Mouse (Mus musculus): ENCODE results near the gene Pappa2. TPM values are rescaled to one million over a fixed set of nuclear protein-coding genes. Genes with fewer than 3 reads are reported as not detected.

Pappa2 gene
- polyA plus RNA-seq, 1 experiment from 2014 or later: 2.4 TPM

- ATAC-seq (replicated peaks; ENCODE audit: low FRiP score, low read depth) (no peak), DNase-seq (ENCODE audit: low spot score) (no peak)
- TF ChIP-seq CTCF (IDR thresholded peaks at IDR 0.05; ENCODE audit: low read depth): no peak
- H3K27me3 ChIP-seq (ENCODE audit: insufficient read depth, low read length): no peaks in the 10 kb centered on the region
- no peak overlapping the region for H3K4me3 ChIP-seq (replicated peaks; ENCODE audit: low read depth, low read length)
- no peaks in the 10 kb centered on the region for H3K4me1 ChIP-seq (replicated peaks; ENCODE audit: insufficient read depth, low read length)
- no peak overlapping the region for H3K9ac ChIP-seq (ENCODE audit: low read depth, low read length)
- H3K9me3 ChIP-seq (replicated peaks; ENCODE audit: low read length): no peaks in the 10 kb centered on the region
- H3K36me3 ChIP-seq (ENCODE audit: insufficient read depth, low read length): no peaks in the 10 kb centered on the region
- H3K4me2 ChIP-seq (ENCODE audit: low read length): no peak overlapping the region
- 53% methylated on average over 4 of the region's 4 CpGs for WGBS
- no peak overlapping the region for H3K27ac ChIP-seq
Observed at GRCm38 (mm10) chr1:158944936-158945335, 35.4 kb downstream of the Pappa2 start.

GRCm38 (mm10) chr1:158942864-158943263, 37.4 kb downstream of the Pappa2 start:
- TF ChIP-seq CTCF (IDR thresholded peaks at IDR 0.05; ENCODE audit: low read depth): no peak
- H3K27me3 ChIP-seq (ENCODE audit: insufficient read depth, low read length): no peaks in the 10 kb centered on the region
- no peaks in the 10 kb centered on the region for H3K36me3 ChIP-seq (ENCODE audit: insufficient read depth, low read length)
- H3K4me2 ChIP-seq (ENCODE audit: low read length): no peak overlapping the region
- no peak overlapping the region for H3K9ac ChIP-seq (ENCODE audit: low read depth, low read length)
- ATAC-seq (replicated peaks; ENCODE audit: low FRiP score, low read depth) (no peak), DNase-seq (ENCODE audit: low spot score) (no peak)
- H3K9me3 ChIP-seq (replicated peaks; ENCODE audit: low read length): no peaks in the 10 kb centered on the region
- no peaks in the 10 kb centered on the region for H3K4me1 ChIP-seq (replicated peaks; ENCODE audit: insufficient read depth, low read length)
- H3K27ac ChIP-seq: no peak overlapping the region
- H3K4me3 ChIP-seq (replicated peaks; ENCODE audit: low read depth, low read length): no peak overlapping the region
- 47% methylated on average over 3 of the region's 3 CpGs for WGBS

- DNase-seq (ENCODE audit: low spot score): no peak
- Histone ChIP-seq H3K4me3 (replicated peaks; ENCODE audit: low read depth, low read length) (no peak overlapping the region), H3K4me2 (ENCODE audit: low read length) (no peak overlapping the region), H3K4me1 (replicated peaks; ENCODE audit: insufficient read depth, low read length) (no peaks in the 10 kb centered on the region), H3K9ac (ENCODE audit: low read depth, low read length) (no peak overlapping the region), H3K27me3 (ENCODE audit: insufficient read depth, low read length) (no peaks in the 10 kb centered on the region), H3K36me3 (ENCODE audit: insufficient read depth, low read length) (no peaks in the 10 kb centered on the region), H3K9me3 (replicated peaks; ENCODE audit: low read length) (no peaks in the 10 kb centered on the region), H3K27ac (no peak overlapping the region)
- no peak for TF ChIP-seq CTCF (IDR thresholded peaks at IDR 0.05; ENCODE audit: low read depth)
- 70% methylated on average over 3 of the region's 3 CpGs for WGBS
- ATAC-seq (replicated peaks; ENCODE audit: low FRiP score, low read depth): no peak
Observed at GRCm38 (mm10) chr1:158940966-158941365, 39.3 kb downstream of the Pappa2 start.

- Histone ChIP-seq H3K4me3 (replicated peaks; ENCODE audit: low read depth, low read length) (no peak overlapping the region), H3K9ac (ENCODE audit: low read depth, low read length) (no peak overlapping the region), H3K9me3 (replicated peaks; ENCODE audit: low read length) (no peaks in the 10 kb centered on the region), H3K27ac (no peak overlapping the region), H3K4me2 (ENCODE audit: low read length) (no peak overlapping the region), H3K36me3 (ENCODE audit: insufficient read depth, low read length) (no peaks in the 10 kb centered on the region), H3K4me1 (replicated peaks; ENCODE audit: insufficient read depth, low read length) (no peaks in the 10 kb centered on the region), H3K27me3 (ENCODE audit: insufficient read depth, low read length) (no peaks in the 10 kb centered on the region)
- ATAC-seq (replicated peaks; ENCODE audit: low FRiP score, low read depth) (no peak), DNase-seq (ENCODE audit: low spot score) (no peak)
- 95% methylated on average over 3 of the region's 3 CpGs for WGBS
- no peak for TF ChIP-seq CTCF (IDR thresholded peaks at IDR 0.05; ENCODE audit: low read depth)
Observed at GRCm38 (mm10) chr1:158934447-158934846, 45.8 kb downstream of the Pappa2 start.

GRCm38 (mm10) chr1:158931202-158931827, 49.0 kb downstream of the Pappa2 start:
- H3K36me3 ChIP-seq (ENCODE audit: insufficient read depth, low read length): no peaks in the 10 kb centered on the region
- 50% methylated on average over 6 of the region's 6 CpGs for WGBS
- H3K4me1 ChIP-seq (replicated peaks; ENCODE audit: insufficient read depth, low read length): no peaks in the 10 kb centered on the region
- H3K4me2 ChIP-seq (ENCODE audit: low read length): no peak overlapping the region
- H3K9me3 ChIP-seq (replicated peaks; ENCODE audit: low read length): no peaks in the 10 kb centered on the region
- H3K27me3 ChIP-seq (ENCODE audit: insufficient read depth, low read length): no peaks in the 10 kb centered on the region
- ATAC-seq (replicated peaks; ENCODE audit: low FRiP score, low read depth) (0 out of 2 replicates have a peak, but pooled peaks have one; percentile 54), DNase-seq (ENCODE audit: low spot score) (no peak)
- no peak for TF ChIP-seq CTCF (IDR thresholded peaks at IDR 0.05; ENCODE audit: low read depth)
- H3K4me3 ChIP-seq (replicated peaks; ENCODE audit: low read depth, low read length): no peak overlapping the region
- H3K27ac ChIP-seq: no peak overlapping the region
- no peak overlapping the region for H3K9ac ChIP-seq (ENCODE audit: low read depth, low read length)

GRCm38 (mm10) chr1:158929369-158929768, 50.9 kb downstream of the Pappa2 start:
- Histone ChIP-seq H3K9me3 (replicated peaks; ENCODE audit: low read length) (no peaks in the 10 kb centered on the region), H3K9ac (ENCODE audit: low read depth, low read length) (no peak overlapping the region), H3K4me3 (replicated peaks; ENCODE audit: low read depth, low read length) (no peak overlapping the region), H3K4me1 (replicated peaks; ENCODE audit: insufficient read depth, low read length) (no peaks in the 10 kb centered on the region), H3K36me3 (ENCODE audit: insufficient read depth, low read length) (no peaks in the 10 kb centered on the region), H3K4me2 (ENCODE audit: low read length) (no peak overlapping the region), H3K27me3 (ENCODE audit: insufficient read depth, low read length) (no peaks in the 10 kb centered on the region), H3K27ac (no peak overlapping the region)
- no peak for ATAC-seq (replicated peaks; ENCODE audit: low FRiP score, low read depth)
- WGBS: 80% methylated on average over 3 of the region's 3 CpGs
- TF ChIP-seq CTCF (IDR thresholded peaks at IDR 0.05; ENCODE audit: low read depth): no peak
- DNase-seq (ENCODE audit: low spot score): no peak

GRCm38 (mm10) chr1:158920451-158920850, 59.8 kb downstream of the Pappa2 start:
- Histone ChIP-seq H3K4me2 (ENCODE audit: low read length) (no peak overlapping the region), H3K9me3 (replicated peaks; ENCODE audit: low read length) (no peaks in the 10 kb centered on the region), H3K27me3 (ENCODE audit: insufficient read depth, low read length) (no peaks in the 10 kb centered on the region), H3K4me1 (replicated peaks; ENCODE audit: insufficient read depth, low read length) (no peaks in the 10 kb centered on the region), H3K9ac (ENCODE audit: low read depth, low read length) (no peak overlapping the region), H3K36me3 (ENCODE audit: insufficient read depth, low read length) (no peaks in the 10 kb centered on the region), H3K4me3 (replicated peaks; ENCODE audit: low read depth, low read length) (no peak overlapping the region), H3K27ac (no peak overlapping the region)
- WGBS: 59% methylated on average over 5 of the region's 5 CpGs
- TF ChIP-seq CTCF (IDR thresholded peaks at IDR 0.05; ENCODE audit: low read depth): no peak
- DNase-seq (ENCODE audit: low spot score) (no peak), ATAC-seq (replicated peaks; ENCODE audit: low FRiP score, low read depth) (no peak)

All from kidney, postnatal 0 days (tissue).